Mouse (Mus musculus) stomach, postnatal 0 days (tissue): Measurements from ENCODE around the gene Chuk. TPM values are rescaled to one million over a fixed set of nuclear protein-coding genes. Genes with fewer than 3 reads are reported as not detected.

Experiments used
- ATAC-seq: fragments of 200-750 bp; cut with Nextera tagmentation; 2 replicates; pipeline ENCODE4 v1.8.0; 2017; ENCODE audit not compliant: low FRiP score, low TSS enrichment
- DNase-seq: peaks from one replicate; pipeline ENCODE4 v3.0.0-alpha.2; 2016; ENCODE audit warnings: low spot score
- H3K27ac ChIP-seq: fragments of 300-500 bp; sonication (generic); replicated peaks from 2 replicates; pipeline ENCODE4 v1.5.1; 2014; ENCODE audit warnings: mild to moderate bottlenecking, control low read depth
- H3K27me3 ChIP-seq: fragments of 300-500 bp; sonication (generic); 2 replicates; pipeline ENCODE4 v1.6.1; 2014; ENCODE audit warnings: low read length; ENCODE audit not compliant: control insufficient read depth, insufficient read depth
- H3K36me3 ChIP-seq: fragments of 300-500 bp; sonication (generic); 2 replicates; pipeline ENCODE4 v1.6.1; 2014; ENCODE audit warnings: low read length, mixed read lengths; ENCODE audit not compliant: control insufficient read depth, insufficient read depth
- H3K4me1 ChIP-seq: fragments of 300-500 bp; sonication (generic); replicated peaks from 2 replicates; pipeline ENCODE4 v1.6.1; 2014; ENCODE audit warnings: antibody characterized with exemption; ENCODE audit not compliant: control insufficient read depth, insufficient read depth
- H3K4me2 ChIP-seq: fragments of 300-500 bp; sonication (generic); replicated peaks from 2 replicates; pipeline ENCODE4 v1.6.1; 2014; ENCODE audit warnings: low read depth, mild to moderate bottlenecking, control low read depth, moderate library complexity
- H3K4me3 ChIP-seq: fragments of 300-500 bp; sonication (generic); 2 replicates; pipeline ENCODE4 v1.5.1; 2014; ENCODE audit warnings: low read depth, low read length, control low read depth
- H3K9ac ChIP-seq: fragments of 300-500 bp; sonication (generic); 2 replicates; pipeline ENCODE4 v1.6.1; 2014; ENCODE audit warnings: mild to moderate bottlenecking, low read length, control low read depth, mixed read lengths
- H3K9me3 ChIP-seq: fragments of 300-500 bp; sonication (generic); 2 replicates; pipeline ENCODE4 v1.6.1; 2016; ENCODE audit warnings: low read length; ENCODE audit not compliant: control insufficient read depth
- CTCF ChIP-seq: IDR thresholded peaks from 2 replicates; pipeline ENCODE4 v1.5.1; 2016; ENCODE audit warnings: antibody characterized with exemption, low read depth, mild to moderate bottlenecking, moderate library complexity
- EP300 ChIP-seq: optimal IDR thresholded peaks from 2 replicates; pipeline ENCODE3; 2016; ENCODE audit warnings: antibody characterized with exemption
- WGBS: fragments of 180-500 bp; shearing (Covaris S2); extraction: QIAGEN DNeasy Blood & Tissue Kit; methylation state at CpG from one replicate; pipeline ENCODE4 v1.1.7; 2014; 5-methylcytosine and 5-hydroxymethylcytosine counted together
- polyA plus RNA-seq: library from polyadenylated mRNA; unstranded; fragments of >200 nt; fragmentation: Nextera tagmentation; extraction: Ambion mirVana; gene quantifications from 2 replicates; pipeline ENCODE4 v1.2.1, GENCODE M21; 2015

Gene Chuk
- polyA plus RNA-seq, 1 experiment from 2014 or later: 21.3 TPM

DNA sequence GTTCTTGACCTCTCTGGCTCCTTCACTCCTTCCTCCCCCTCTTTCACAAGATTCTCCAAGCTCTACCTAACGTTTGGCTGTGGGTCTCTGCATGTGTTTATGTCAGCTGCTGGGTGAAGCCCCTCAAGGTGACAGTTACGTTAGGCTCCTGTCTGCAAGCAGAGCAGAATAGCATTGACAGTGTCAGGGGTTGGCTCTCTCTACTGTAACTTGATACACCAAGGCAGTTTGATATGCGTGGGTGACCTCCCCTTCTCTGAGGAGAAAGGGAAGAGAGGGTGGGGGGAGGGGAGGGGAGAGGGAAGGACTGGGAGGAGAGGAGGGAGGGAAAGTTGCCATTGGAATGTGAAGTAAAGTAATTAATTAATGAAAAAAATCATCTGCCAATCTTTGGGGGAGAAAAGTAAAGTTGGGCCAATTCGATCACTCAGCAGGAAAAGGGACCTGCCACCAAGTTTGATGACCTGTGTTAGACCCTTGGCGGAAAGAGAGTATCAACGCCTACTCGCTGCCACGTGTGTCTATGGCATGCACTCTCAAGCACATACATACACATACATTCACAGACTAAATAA, 80.2 kb downstream of the Chuk start:
- 64% methylated on average over 8 of the region's 8 CpGs for WGBS
- no peak for TF ChIP-seq CTCF
- TF ChIP-seq EP300: no peak
- ATAC-seq (no peak), DNase-seq (no peak)
- Histone ChIP-seq H3K9me3 (no peaks in the 10 kb centered on the region), H3K27me3 (no peaks in the 10 kb centered on the region), H3K4me3 (no peak overlapping the region), H3K4me1 (no peaks in the 10 kb centered on the region), H3K4me2 (no peak overlapping the region), H3K9ac (no peak overlapping the region), H3K36me3 (no peaks in the 10 kb centered on the region), H3K27ac (no peak overlapping the region)

GRCm38 (mm10) chr19:44024921-44025585, 82.2 kb downstream of the Chuk start:
- H3K27me3 ChIP-seq: no peaks in the 10 kb centered on the region
- no peak overlapping the region for H3K9ac ChIP-seq
- ATAC-seq (no peak), DNase-seq (no peak)
- H3K36me3 ChIP-seq: no peaks in the 10 kb centered on the region
- no peak overlapping the region for H3K4me2 ChIP-seq
- TF ChIP-seq CTCF: no peak
- TF ChIP-seq EP300: no peak
- H3K9me3 ChIP-seq: no peaks in the 10 kb centered on the region
- no peak overlapping the region for H3K4me3 ChIP-seq
- no peak overlapping the region for H3K27ac ChIP-seq
- no peaks in the 10 kb centered on the region for H3K4me1 ChIP-seq
- WGBS: 73% methylated on average over 13 of the region's 13 CpGs

Other genes with a start within 250 kb of the Chuk start
- 14.2 and 14.6 TPM in 2 replicates for gene Dnmbp, start 167.3 kb downstream of the Chuk start, polyA plus RNA-seq
- 45.3 and 47.4 TPM in 2 replicates for gene Cpn1, start 120.9 kb downstream of the Chuk start, polyA plus RNA-seq
- 5.5 and 5.6 TPM in 2 replicates for gene Cyp2c23, start 78.3 kb downstream of the Chuk start, polyA plus RNA-seq
- 36.6 and 40.1 TPM in 2 replicates for gene Erlin1, start 37.7 kb downstream of the Chuk start, polyA plus RNA-seq
- gene Cwf19l1, start 28.4 kb upstream of the Chuk start, polyA plus RNA-seq: 13.0 and 13.6 TPM in 2 replicates
- gene Bloc1s2, start 39.0 kb upstream of the Chuk start, polyA plus RNA-seq: 54.3 and 60.3 TPM in 2 replicates
- not detected in 2 replicates for gene Pkd2l1, start 85.0 kb upstream of the Chuk start, polyA plus RNA-seq
- gene Scd3, start 95.8 kb upstream of the Chuk start, polyA plus RNA-seq: 0.05 and 0.10 TPM in 2 replicates
- gene Scd2, start 186.2 kb upstream of the Chuk start, polyA plus RNA-seq: 29.5 and 34.0 TPM in 2 replicates
- gene Scd4, start 225.6 kb upstream of the Chuk start, polyA plus RNA-seq: 0.08 TPM in 1 of 2 replicates, not detected in the other